Comparison of ENCODE assay signal across 14 mouse cellular contexts in genomic region chr2:169926016-169926415, GRCm38 (mm10).
A peak's percentile ranks its signal among the peaks of the same experiment; 100 is the strongest.
DNase-seq lines count a peak whose midpoint lies in the region; ATAC-seq and TF ChIP-seq lines count a peak whose summit lies in the region.
"Had no signal": no experiment of that assay in that cellular context is flagged by ENCODE, and none has a peak within 500 bp of the region (broad histone marks: within the 10 kb centered on the region; RNA-seq: fewer than 3 reads in every experiment).

No protein-coding gene starts in this region.

- H3K9ac ChIP-seq in kidney, embryonic 16.5 days (replicated peaks; ENCODE audit: low read length), result no peak overlapping the region
- H3K9ac ChIP-seq: forebrain, embryonic 15.5 days; limb, embryonic 12.5 days had no signal

- intact Hi-C loops in gastrocnemius, adult 2 months (cut with DNase I), result no loop called here

- H3K9me3 ChIP-seq in kidney, embryonic 16.5 days (ENCODE audit: low read length), result no peaks in the 10 kb centered on the region
- H3K9me3 ChIP-seq: forebrain, embryonic 15.5 days; hindbrain, embryonic 10.5 days; limb, embryonic 12.5 days had no signal

- H3K4me1 ChIP-seq in kidney, embryonic 16.5 days (ENCODE audit: insufficient read depth, low read length), result peaks cover 14% of the 10 kb centered on the region; the same call in 1 of the 2 replicates
- peaks cover 10% of the 10 kb centered on the region for H3K4me1 ChIP-seq in testis, adult 2 months (ENCODE audit: control insufficient read depth, insufficient read depth, low read length)

- ATAC-seq in kidney, embryonic 16.5 days (ENCODE audit: low FRiP score, low TSS enrichment), result no peak
- ATAC-seq in activated CD4-positive, CD25-positive, alpha-beta regulatory T cell, adult 4 months, result no peak
- ATAC-seq: forebrain, embryonic 15.5 days had no signal

- peak; percentile 18 for DNase-seq in kidney, adult 18-20 months
- DNase-seq in testis, postnatal 10 days (ENCODE audit: low spot score), result no peak
- peak; percentile 62 for DNase-seq in gastrocnemius, adult 2 months
- peak; percentile 59 for DNase-seq in skeletal muscle tissue, adult 2 months (ENCODE audit: low read depth, low spot score)
- DNase-seq: cerebellum, adult 9-11 months; lung, postnatal 4 days had no signal

- no peak for TF ChIP-seq CTCF in testis, adult 2 months (IDR thresholded peaks at IDR 0.05; ENCODE audit: control insufficient read depth, insufficient read depth, insufficient replicate concordance, low read depth, low read length)
- TF ChIP-seq CTCF in gastrocnemius, adult 2 months (IDR thresholded peaks at IDR 0.05), result no peak

- TF ChIP-seq POLR2A in testis, adult 2 months (IDR thresholded peaks at IDR 0.05; ENCODE audit: control insufficient read depth, low read depth, low read length), result no peak

- H3K27me3 ChIP-seq in kidney, embryonic 16.5 days (ENCODE audit: insufficient read depth, low read length), result no peaks in the 10 kb centered on the region
- no peaks in the 10 kb centered on the region for H3K27me3 ChIP-seq in testis, adult 2 months (ENCODE audit: control insufficient read depth, insufficient read depth, low read length)
- H3K27me3 ChIP-seq: forebrain, embryonic 15.5 days; limb, embryonic 12.5 days had no signal

- 79% methylated on average over 11 of the region's 11 CpGs for WGBS in kidney, embryonic 16.5 days

- H3K4me3 ChIP-seq in kidney, embryonic 16.5 days (ENCODE audit: low read length), result no peak overlapping the region
- no peak overlapping the region for H3K4me3 ChIP-seq in testis, adult 2 months (ENCODE audit: control insufficient read depth, low read depth, low read length)
- H3K4me3 ChIP-seq in gastrocnemius, adult 2 months, result no peak overlapping the region
- H3K4me3 ChIP-seq: forebrain, embryonic 15.5 days; hindbrain, embryonic 10.5 days; layer of hippocampus, adult 2 months; limb, embryonic 12.5 days had no signal

- no peaks in the 10 kb centered on the region for H3K36me3 ChIP-seq in kidney, embryonic 16.5 days (ENCODE audit: insufficient read depth, low read length)
- H3K36me3 ChIP-seq in testis, adult 2 months (ENCODE audit: control insufficient read depth, insufficient read depth, low read length), result no peaks in the 10 kb centered on the region
- H3K36me3 ChIP-seq: forebrain, embryonic 15.5 days; hindbrain, embryonic 10.5 days; limb, embryonic 12.5 days had no signal

- H3K4me2 ChIP-seq in kidney, embryonic 16.5 days (replicated peaks; ENCODE audit: low read depth, low read length), result no peak overlapping the region
- H3K4me2 ChIP-seq: forebrain, embryonic 15.5 days; limb, embryonic 12.5 days; midbrain, embryonic 11.5 days had no signal

- H3K27ac ChIP-seq in kidney, embryonic 16.5 days (ENCODE audit: low read length), result no peak overlapping the region
- peak overlapping the region; percentile 57; the same call in 1 of the 2 replicates for H3K27ac ChIP-seq in testis, adult 2 months (ENCODE audit: control insufficient read depth, insufficient read depth, low read depth, low read length)
- peak overlapping the region; percentile 46 for H3K27ac ChIP-seq in gastrocnemius, adult 2 months
- H3K27ac ChIP-seq: forebrain, embryonic 15.5 days; hindbrain, embryonic 10.5 days; layer of hippocampus, adult 2 months; limb, embryonic 12.5 days had no signal
